Mouse (Mus musculus) CH12.LX (cell line): ENCODE results near the gene Lmbrd1.

Experiments
- CTCF ChIP-seq, 2 experiments: IDR thresholded peaks in 1 of 2; conservative IDR thresholded peaks in 1 of 2; 2 replicates each; pipeline ENCODE4 v1.5.1; 2011 to 2012; ENCODE audit warnings: low read depth in 2 of 2, low read length in 2 of 2, improper control_type of control experiment in 1 of 2, inconsistent platforms in 1 of 2, mild to moderate bottlenecking in 1 of 2, moderate library complexity in 1 of 2
- ELF1 ChIP-seq: IDR thresholded peaks from 2 replicates; pipeline ENCODE4 v1.6.1; 2014; ENCODE audit warnings: low read depth, mild to moderate bottlenecking, inconsistent platforms, low read length, improper control_type of control experiment
- EP300 ChIP-seq: IDR thresholded peaks from 2 replicates; pipeline ENCODE4 v1.6.1; 2011; ENCODE audit warnings: low read length, improper control_type of control experiment
- RAD21 ChIP-seq: IDR thresholded peaks from 2 replicates; pipeline ENCODE4 v1.6.1; 2011; ENCODE audit warnings: low read depth, mild to moderate bottlenecking, low read length, improper control_type of control experiment, moderate library complexity
- SIN3A ChIP-seq: IDR thresholded peaks from 2 replicates; pipeline ENCODE4 v1.6.1; 2012; ENCODE audit warnings: low read length, improper control_type of control experiment, inconsistent platforms
- USF1 ChIP-seq: IDR thresholded peaks from 2 replicates; pipeline ENCODE4 v1.6.1; 2014; ENCODE audit warnings: low read depth, mild to moderate bottlenecking, inconsistent platforms, low read length, improper control_type of control experiment

DNA sequence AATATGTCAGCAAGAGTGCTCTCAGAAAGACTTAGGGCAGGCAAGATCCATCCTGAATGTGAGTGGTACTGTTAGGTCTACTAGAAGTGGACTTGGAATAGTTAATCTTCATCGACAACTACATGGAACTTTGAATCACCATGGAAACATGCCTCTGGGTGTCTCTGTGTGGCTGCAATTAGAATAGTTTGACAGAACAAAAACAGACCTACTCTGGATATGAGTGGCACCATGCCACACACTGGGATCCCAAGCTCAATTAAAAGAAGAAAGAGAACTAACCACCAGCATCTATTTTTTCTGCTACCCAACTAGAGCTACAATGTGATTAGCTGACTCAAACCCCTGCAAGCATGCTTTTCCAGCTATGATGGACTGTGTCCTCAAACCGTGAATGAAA, 95.2 kb downstream of the Lmbrd1 start:
- TF ChIP-seq USF1 (no peak), EP300 (no peak), ELF1 (no peak), RAD21 (no peak), SIN3A (no peak), CTCF (conservative IDR thresholded peaks at IDR 0.05 in 1 of 2, IDR thresholded peaks at IDR 0.05 in 1 of 2; ENCODE audit: low read depth in 2 of 2, low read length in 2 of 2) (no peak)
